8 mouse cellular contexts compared by ENCODE assay signal in genomic region chr8:105345061-105345975, GRCm38 (mm10). TPM values are rescaled to one million over a fixed set of nuclear protein-coding genes. Genes with fewer than 3 reads are reported as not detected.
A peak's percentile ranks its signal among the peaks of the same experiment; 100 is the strongest.
DNase-seq lines count a peak whose midpoint lies in the region; ATAC-seq lines count a peak whose summit lies in the region.

No protein-coding gene starts in this region.

- ATAC-seq in midbrain, embryonic 12.5 days (ENCODE audit: low FRiP score, low read depth) = no peak
- ATAC-seq in midbrain, embryonic 15.5 days (replicated peaks) = no peak
- no peak for ATAC-seq in embryonic facial prominence, embryonic 13.5 days (ENCODE audit: insufficient number of reproducible peaks, insufficient read depth, low FRiP score, low TSS enrichment, low read depth)
- 0 out of 2 replicates have a peak, but pooled peaks have one; percentile 27 for ATAC-seq in neutrophil, adult 5-6 weeks (ENCODE audit: extremely low read depth, insufficient number of reproducible peaks, low FRiP score, poor library complexity, severe bottlenecking)
- ATAC-seq in CD4-positive, CD25-positive, alpha-beta regulatory T cell, adult 4 months = no peak
- ATAC-seq in inflammation-experienced regulatory T-cells, adult 6 months = no peak
- no peak for ATAC-seq in midbrain, embryonic 14.5 days (ENCODE audit: low FRiP score, low TSS enrichment)

- no peaks in the 10 kb centered on the region for H3K36me3 ChIP-seq in midbrain, embryonic 12.5 days
- H3K36me3 ChIP-seq in midbrain, embryonic 15.5 days (replicated peaks) = no peaks in the 10 kb centered on the region
- 0 out of 2 replicates have a peak, but pooled peaks cover 4% of the 10 kb centered on the region for H3K36me3 ChIP-seq in embryonic facial prominence, embryonic 13.5 days
- no peaks in the 10 kb centered on the region for H3K36me3 ChIP-seq in limb, embryonic 10.5 days
- H3K36me3 ChIP-seq in midbrain, embryonic 14.5 days (ENCODE audit: control insufficient read depth, insufficient read depth, low read length) = no peaks in the 10 kb centered on the region

- no peaks in the 10 kb centered on the region for H3K9me3 ChIP-seq in midbrain, embryonic 12.5 days
- no peaks in the 10 kb centered on the region for H3K9me3 ChIP-seq in midbrain, embryonic 15.5 days
- no peaks in the 10 kb centered on the region for H3K9me3 ChIP-seq in embryonic facial prominence, embryonic 13.5 days
- H3K9me3 ChIP-seq in limb, embryonic 10.5 days (replicated peaks) = no peaks in the 10 kb centered on the region
- H3K9me3 ChIP-seq in midbrain, embryonic 14.5 days (ENCODE audit: control insufficient read depth, low read length) = no peaks in the 10 kb centered on the region

- H3K9ac ChIP-seq in midbrain, embryonic 12.5 days (replicated peaks) = peak overlapping the region; percentile 29
- H3K9ac ChIP-seq in midbrain, embryonic 15.5 days = no peak overlapping the region
- H3K9ac ChIP-seq in embryonic facial prominence, embryonic 13.5 days = 0 out of 2 replicates have a peak overlapping the region, but pooled peaks have one; percentile 11
- no peak overlapping the region for H3K9ac ChIP-seq in midbrain, embryonic 14.5 days (replicated peaks; ENCODE audit: low read length)

- DNase-seq in limb, embryonic 10.5 days (ENCODE audit: low spot score) = no peak
- no peak for DNase-seq in midbrain, embryonic 14.5 days

- H3K4me3 ChIP-seq in midbrain, embryonic 12.5 days = no peak overlapping the region
- no peak overlapping the region for H3K4me3 ChIP-seq in midbrain, embryonic 15.5 days
- no peak overlapping the region for H3K4me3 ChIP-seq in embryonic facial prominence, embryonic 13.5 days
- H3K4me3 ChIP-seq in limb, embryonic 10.5 days = no peak overlapping the region
- no peak overlapping the region for H3K4me3 ChIP-seq in midbrain, embryonic 14.5 days (replicated peaks; ENCODE audit: low read depth, low read length)

- H3K4me1 ChIP-seq in midbrain, embryonic 12.5 days = peaks cover 37% of the 10 kb centered on the region
- H3K4me1 ChIP-seq in midbrain, embryonic 15.5 days = peaks cover 30% of the 10 kb centered on the region
- H3K4me1 ChIP-seq in embryonic facial prominence, embryonic 13.5 days = peaks cover 46% of the 10 kb centered on the region
- peaks cover 53% of the 10 kb centered on the region for H3K4me1 ChIP-seq in limb, embryonic 10.5 days
- H3K4me1 ChIP-seq in midbrain, embryonic 14.5 days (ENCODE audit: control insufficient read depth, insufficient read depth, low read length) = peaks cover 25% of the 10 kb centered on the region

- WGBS in midbrain, embryonic 12.5 days = 80% methylated on average over 7 of the region's 7 CpGs
- WGBS in midbrain, embryonic 15.5 days = 72% methylated on average over 7 of the region's 7 CpGs
- WGBS in embryonic facial prominence, embryonic 13.5 days = 39% methylated on average over 7 of the region's 7 CpGs
- WGBS in limb, embryonic 10.5 days = 67% methylated on average over 7 of the region's 7 CpGs
- WGBS in midbrain, embryonic 14.5 days = 78% methylated on average over 7 of the region's 7 CpGs

- H3K27me3 ChIP-seq in midbrain, embryonic 12.5 days = peaks cover 18% of the 10 kb centered on the region
- H3K27me3 ChIP-seq in midbrain, embryonic 15.5 days (replicated peaks) = peaks cover 14% of the 10 kb centered on the region
- H3K27me3 ChIP-seq in embryonic facial prominence, embryonic 13.5 days = peaks cover 9% of the 10 kb centered on the region; the same call in 1 of the 2 replicates
- 0 out of 2 replicates have a peak, but pooled peaks cover 4% of the 10 kb centered on the region for H3K27me3 ChIP-seq in limb, embryonic 10.5 days (ENCODE audit: low read depth, poor library complexity, severe bottlenecking)
- no peaks in the 10 kb centered on the region; the same call in 1 of the 2 replicates for H3K27me3 ChIP-seq in midbrain, embryonic 14.5 days (ENCODE audit: control insufficient read depth, insufficient read depth, low read length)

- H3K27ac ChIP-seq in midbrain, embryonic 12.5 days (replicated peaks) = no peak overlapping the region
- no peak overlapping the region for H3K27ac ChIP-seq in midbrain, embryonic 15.5 days
- H3K27ac ChIP-seq in embryonic facial prominence, embryonic 13.5 days = peak overlapping the region; percentile 22; the same call in 1 of the 2 replicates
- peak overlapping the region; percentile 88; the same call in 1 of the 2 replicates for H3K27ac ChIP-seq in limb, embryonic 10.5 days
- H3K27ac ChIP-seq in midbrain, embryonic 14.5 days (replicated peaks; ENCODE audit: low read depth, low read length) = no peak overlapping the region

- no peak overlapping the region for H3K4me2 ChIP-seq in midbrain, embryonic 12.5 days (replicated peaks)
- no peak overlapping the region for H3K4me2 ChIP-seq in midbrain, embryonic 15.5 days
- H3K4me2 ChIP-seq in embryonic facial prominence, embryonic 13.5 days = peak overlapping the region; percentile 95
- H3K4me2 ChIP-seq in midbrain, embryonic 14.5 days (ENCODE audit: low read length) = no peak overlapping the region

RNA-seq across cellular contexts. Expression of gene Fhod1, which starts 2.4 kb away (rescaled TPM):
- polyA plus RNA-seq in midbrain, embryonic 12.5 days (2016; fragmentation: Nextera tagmentation; extraction: Ambion mirVana) = 1.1 and 2.0 TPM in 2 replicates
- polyA plus RNA-seq in midbrain, embryonic 15.5 days (2015; fragmentation: Nextera tagmentation; extraction: Ambion mirVana) = 0.88 and 1.2 TPM in 2 replicates
- polyA plus RNA-seq in embryonic facial prominence, embryonic 13.5 days (2015; fragmentation: Nextera tagmentation; extraction: Ambion mirVana) = 2.3 and 3.0 TPM in 2 replicates
- 2.2 TPM in 2 replicates for polyA plus RNA-seq in limb, embryonic 10.5 days (2016; fragmentation: Nextera tagmentation; extraction: Ambion mirVana)
- 21.8 and 22.2 TPM in 2 replicates for total RNA-seq in neutrophil, adult 5-6 weeks (2017)
- polyA plus RNA-seq in CD4-positive, CD25-positive, alpha-beta regulatory T cell, adult 4 months (2017; shearing (Covaris generic)) = 1 to 10 TPM; 2.3 to 5.3 TPM
- polyA plus RNA-seq in inflammation-experienced regulatory T-cells, adult 6 months (2017; shearing (Covaris generic)) = 1 to 10 TPM; 3.1 to 3.5 (median 3.2) TPM
- 0.59 and 0.84 TPM in 2 replicates for polyA plus RNA-seq in midbrain, embryonic 14.5 days (2014; fragmentation: Nextera tagmentation; extraction: Ambion mirVana)

RNA-seq across cellular contexts. Expression of gene Slc9a5, which starts 3.3 kb away (rescaled TPM):
- polyA plus RNA-seq in midbrain, embryonic 12.5 days (2016; fragmentation: Nextera tagmentation; extraction: Ambion mirVana) = 4.6 and 5.4 TPM in 2 replicates
- polyA plus RNA-seq in midbrain, embryonic 15.5 days (2015; fragmentation: Nextera tagmentation; extraction: Ambion mirVana) = 12.0 and 12.2 TPM in 2 replicates
- polyA plus RNA-seq in embryonic facial prominence, embryonic 13.5 days (2015; fragmentation: Nextera tagmentation; extraction: Ambion mirVana) = 5.9 and 6.0 TPM in 2 replicates
- 4.5 and 6.3 TPM in 2 replicates for polyA plus RNA-seq in limb, embryonic 10.5 days (2016; fragmentation: Nextera tagmentation; extraction: Ambion mirVana)
- 0.35 and 0.49 TPM in 2 replicates for total RNA-seq in neutrophil, adult 5-6 weeks (2017)
- under 1 TPM in 1 of 2 experiments, not detected in 1; 0.16 TPM for polyA plus RNA-seq in CD4-positive, CD25-positive, alpha-beta regulatory T cell, adult 4 months (2017; shearing (Covaris generic))
- polyA plus RNA-seq in inflammation-experienced regulatory T-cells, adult 6 months (2017; shearing (Covaris generic)) = 1 to 10 TPM in 1 of 3 experiments, under 1 TPM in 2; 0.28 to 1.3 (median 0.42) TPM
- 8.3 and 10.2 TPM in 2 replicates for polyA plus RNA-seq in midbrain, embryonic 14.5 days (2014; fragmentation: Nextera tagmentation; extraction: Ambion mirVana)

RNA-seq across cellular contexts. Expression of gene Tmem208, which starts 19.2 kb away (rescaled TPM):
- 93.7 and 96.8 TPM in 2 replicates for polyA plus RNA-seq in midbrain, embryonic 12.5 days (2016; fragmentation: Nextera tagmentation; extraction: Ambion mirVana)
- 130 and 139 TPM in 2 replicates for polyA plus RNA-seq in midbrain, embryonic 15.5 days (2015; fragmentation: Nextera tagmentation; extraction: Ambion mirVana)
- 121 TPM in 2 replicates for polyA plus RNA-seq in embryonic facial prominence, embryonic 13.5 days (2015; fragmentation: Nextera tagmentation; extraction: Ambion mirVana)
- polyA plus RNA-seq in limb, embryonic 10.5 days (2016; fragmentation: Nextera tagmentation; extraction: Ambion mirVana) = 102 and 105 TPM in 2 replicates
- total RNA-seq in neutrophil, adult 5-6 weeks (2017) = 27.6 and 39.2 TPM in 2 replicates
- 100 to 1,000 TPM; 149 to 160 TPM for polyA plus RNA-seq in CD4-positive, CD25-positive, alpha-beta regulatory T cell, adult 4 months (2017; shearing (Covaris generic))
- polyA plus RNA-seq in inflammation-experienced regulatory T-cells, adult 6 months (2017; shearing (Covaris generic)) = 100 to 1,000 TPM; 136 to 151 (median 144) TPM
- 122 and 149 TPM in 2 replicates for polyA plus RNA-seq in midbrain, embryonic 14.5 days (2014; fragmentation: Nextera tagmentation; extraction: Ambion mirVana)

RNA-seq across cellular contexts. Expression of gene Lrrc29, which starts 19.2 kb away (rescaled TPM):
- 1.2 and 1.3 TPM in 2 replicates for polyA plus RNA-seq in midbrain, embryonic 12.5 days (2016; fragmentation: Nextera tagmentation; extraction: Ambion mirVana)
- 0.68 and 1.1 TPM in 2 replicates for polyA plus RNA-seq in midbrain, embryonic 15.5 days (2015; fragmentation: Nextera tagmentation; extraction: Ambion mirVana)
- 1.3 and 1.8 TPM in 2 replicates for polyA plus RNA-seq in embryonic facial prominence, embryonic 13.5 days (2015; fragmentation: Nextera tagmentation; extraction: Ambion mirVana)
- 1.4 TPM in 2 replicates for polyA plus RNA-seq in limb, embryonic 10.5 days (2016; fragmentation: Nextera tagmentation; extraction: Ambion mirVana)
- 3.3 and 4.9 TPM in 2 replicates for total RNA-seq in neutrophil, adult 5-6 weeks (2017)
- polyA plus RNA-seq in CD4-positive, CD25-positive, alpha-beta regulatory T cell, adult 4 months (2017; shearing (Covaris generic)) = 1 to 10 TPM; 1.7 to 6.2 TPM
- polyA plus RNA-seq in inflammation-experienced regulatory T-cells, adult 6 months (2017; shearing (Covaris generic)) = 1 to 10 TPM; 1.8 to 4.2 (median 3.2) TPM
- 0.72 and 0.86 TPM in 2 replicates for polyA plus RNA-seq in midbrain, embryonic 14.5 days (2014; fragmentation: Nextera tagmentation; extraction: Ambion mirVana)

RNA-seq across cellular contexts. Expression of gene Plekhg4, which starts 27.8 kb away (rescaled TPM):
- 0.68 and 0.92 TPM in 2 replicates for polyA plus RNA-seq in midbrain, embryonic 12.5 days (2016; fragmentation: Nextera tagmentation; extraction: Ambion mirVana)
- polyA plus RNA-seq in midbrain, embryonic 15.5 days (2015; fragmentation: Nextera tagmentation; extraction: Ambion mirVana) = 2.1 and 2.4 TPM in 2 replicates
- polyA plus RNA-seq in embryonic facial prominence, embryonic 13.5 days (2015; fragmentation: Nextera tagmentation; extraction: Ambion mirVana) = 0.39 and 0.81 TPM in 2 replicates
- polyA plus RNA-seq in limb, embryonic 10.5 days (2016; fragmentation: Nextera tagmentation; extraction: Ambion mirVana) = 0.28 and 0.74 TPM in 2 replicates
- total RNA-seq in neutrophil, adult 5-6 weeks (2017) = not detected in 2 replicates
- not detected for polyA plus RNA-seq in CD4-positive, CD25-positive, alpha-beta regulatory T cell, adult 4 months (2017; shearing (Covaris generic))
- polyA plus RNA-seq in inflammation-experienced regulatory T-cells, adult 6 months (2017; shearing (Covaris generic)) = under 1 TPM in 1 of 3 experiments, not detected in 2; 0.11 TPM
- 1.4 and 3.0 TPM in 2 replicates for polyA plus RNA-seq in midbrain, embryonic 14.5 days (2014; fragmentation: Nextera tagmentation; extraction: Ambion mirVana)

Comparison
In these comparisons a context has a peak if more than half of its experiments do, and no peak if none do; other contexts are left out.
1. H3K9ac ChIP-seq: peak in midbrain, embryonic 12.5 days (single experiment) and embryonic facial prominence, embryonic 13.5 days (single experiment); none in midbrain, embryonic 15.5 days (single experiment) and midbrain, embryonic 14.5 days (single experiment).
2. H3K27ac ChIP-seq: peak in embryonic facial prominence, embryonic 13.5 days (single experiment) and limb, embryonic 10.5 days (single experiment); none in midbrain, embryonic 12.5 days (single experiment), midbrain, embryonic 15.5 days (single experiment) and midbrain, embryonic 14.5 days (single experiment).